Mouse (Mus musculus) urinary bladder, postnatal 10 days (tissue): ENCODE data around the gene Zbtb24.
"Not testable (repeated sequence)": the region's sequence is repeated elsewhere in the genome, so short reads cannot be mapped to it uniquely, and the experiment has no call there.

Experiments used
- DNase-seq: peaks from one replicate; pipeline ENCODE4 v3.0.0; 2022; ENCODE audit warnings: low spot score

Zbtb24 gene

GRCm38 (mm10) chr10:41504996-41505395 lies 54.8 kb downstream of the Zbtb24 start:
- no peak for DNase-seq

- not testable (repeated sequence) for DNase-seq
Measured at GRCm38 (mm10) chr10:41505446-41505845, 55.3 kb downstream of the Zbtb24 start.

- no peak for DNase-seq
Measured at GRCm38 (mm10) chr10:41509160-41509559, 59.0 kb downstream of the Zbtb24 start.

GRCm38 (mm10) chr10:41514301-41514700 lies 64.1 kb downstream of the Zbtb24 start:
- DNase-seq, result no peak

- DNase-seq, result no peak
Measured at GRCm38 (mm10) chr10:41514921-41515320, 64.7 kb downstream of the Zbtb24 start.
